Mouse (Mus musculus): ENCODE results near the gene Gm42517. TPM values are rescaled to one million over a fixed set of nuclear protein-coding genes. Genes with fewer than 3 reads are reported as not detected.

Gene Gm42517
- polyA plus RNA-seq, 1 experiment from 2014 or later = 0.25 TPM

- H3K9me3 ChIP-seq (replicated peaks) = no peaks in the 10 kb centered on the region
- H3K4me3 ChIP-seq (replicated peaks) = no peak overlapping the region
- ATAC-seq (ENCODE audit: insufficient number of reproducible peaks, low FRiP score, low TSS enrichment, low read depth) = no peak
- H3K9ac ChIP-seq = no peak overlapping the region
- WGBS = 2% methylated on average over 6 of the region's 6 CpGs
- H3K36me3 ChIP-seq = no peaks in the 10 kb centered on the region
- no peak overlapping the region for H3K27ac ChIP-seq (replicated peaks)
- peaks cover 34% of the 10 kb centered on the region for H3K4me1 ChIP-seq
- H3K4me2 ChIP-seq (replicated peaks) = no peak overlapping the region
- H3K27me3 ChIP-seq = peaks cover 81% of the 10 kb centered on the region
These were observed 2.2 kb upstream of the Gm42517 start for GRCm38 (mm10) chr5:108369964-108370363.

- H3K27ac ChIP-seq (replicated peaks) = no peak overlapping the region
- under 1% methylated on average over 49 of the region's 49 CpGs for WGBS
- H3K27me3 ChIP-seq = peaks cover 90% of the 10 kb centered on the region
- H3K36me3 ChIP-seq = no peaks in the 10 kb centered on the region
- peak overlapping the region; percentile 53 for H3K4me3 ChIP-seq (replicated peaks)
- H3K4me1 ChIP-seq = peaks cover 34% of the 10 kb centered on the region
- no peak overlapping the region; the same call in 1 of the 2 replicates for H3K9ac ChIP-seq
- H3K9me3 ChIP-seq (replicated peaks) = no peaks in the 10 kb centered on the region
- peak overlapping the region; percentile 98 for H3K4me2 ChIP-seq (replicated peaks)
- ATAC-seq (ENCODE audit: insufficient number of reproducible peaks, low FRiP score, low TSS enrichment, low read depth) = no peak
These were observed 1.3 kb upstream of the Gm42517 start for GRCm38 (mm10) chr5:108368851-108369621.

GRCm38 (mm10) chr5:108368446-108368845 lies 724 bp upstream of the Gm42517 start:
- Histone ChIP-seq H3K27ac (replicated peaks) (no peak overlapping the region), H3K9ac (no peak overlapping the region), H3K4me1 (peaks cover 34% of the 10 kb centered on the region), H3K27me3 (peaks cover 96% of the 10 kb centered on the region), H3K4me3 (replicated peaks) (peak overlapping the region; percentile 53), H3K36me3 (no peaks in the 10 kb centered on the region), H3K9me3 (replicated peaks) (no peaks in the 10 kb centered on the region), H3K4me2 (replicated peaks) (peak overlapping the region; percentile 98)
- no peak for ATAC-seq (ENCODE audit: insufficient number of reproducible peaks, low FRiP score, low TSS enrichment, low read depth)
- 4% methylated on average over 6 of the region's 6 CpGs for WGBS

GRCm38 (mm10) chr5:108366984-108367841 lies 509 bp downstream of the Gm42517 start:
- Histone ChIP-seq H3K9ac (peak overlapping the region; percentile 47), H3K4me2 (replicated peaks) (peak overlapping the region; percentile 98), H3K27ac (replicated peaks) (no peak overlapping the region), H3K4me1 (peaks cover 34% of the 10 kb centered on the region), H3K4me3 (replicated peaks) (peak overlapping the region; percentile 53), H3K9me3 (replicated peaks) (no peaks in the 10 kb centered on the region), H3K36me3 (no peaks in the 10 kb centered on the region), H3K27me3 (peaks cover 91% of the 10 kb centered on the region)
- whole genome bisulfite sequencing = under 1% methylated on average over 76 of the region's 100 CpGs
- ATAC-seq (ENCODE audit: insufficient number of reproducible peaks, low FRiP score, low TSS enrichment, low read depth) = no peak

- Histone ChIP-seq H3K9me3 (replicated peaks) (no peaks in the 10 kb centered on the region), H3K36me3 (no peaks in the 10 kb centered on the region), H3K4me1 (peaks cover 34% of the 10 kb centered on the region), H3K4me3 (replicated peaks) (peak overlapping the region; percentile 53), H3K4me2 (replicated peaks) (peak overlapping the region; percentile 98), H3K27me3 (peaks cover 84% of the 10 kb centered on the region), H3K27ac (replicated peaks) (no peak overlapping the region), H3K9ac (0 out of 2 replicates have a peak overlapping the region, but pooled peaks have one; percentile 26)
- 0 out of 2 replicates have a peak, but pooled peaks have one; percentile 13 for ATAC-seq (ENCODE audit: insufficient number of reproducible peaks, low FRiP score, low TSS enrichment, low read depth)
- WGBS = 2% methylated on average over 60 of the region's 60 CpGs
These were observed 1.3 kb downstream of the Gm42517 start for GRCm38 (mm10) chr5:108366328-108366983.

- Histone ChIP-seq H3K4me2 (replicated peaks) (no peak overlapping the region), H3K4me3 (replicated peaks) (no peak overlapping the region), H3K27me3 (peaks cover 44% of the 10 kb centered on the region), H3K4me1 (peaks cover 11% of the 10 kb centered on the region), H3K9me3 (replicated peaks) (no peaks in the 10 kb centered on the region), H3K36me3 (no peaks in the 10 kb centered on the region), H3K9ac (no peak overlapping the region), H3K27ac (replicated peaks) (no peak overlapping the region)
- no peak for ATAC-seq (ENCODE audit: insufficient number of reproducible peaks, low FRiP score, low TSS enrichment, low read depth)
- WGBS = 29% methylated on average over 3 of the region's 3 CpGs
These were observed 5.4 kb downstream of the Gm42517 start for GRCm38 (mm10) chr5:108362330-108362729.

- H3K9me3 ChIP-seq (replicated peaks) = no peaks in the 10 kb centered on the region
- H3K36me3 ChIP-seq = no peaks in the 10 kb centered on the region
- no peak overlapping the region for H3K9ac ChIP-seq
- H3K4me2 ChIP-seq (replicated peaks) = no peak overlapping the region
- WGBS = 88% methylated on average over 4 of the region's 4 CpGs
- H3K4me1 ChIP-seq = no peaks in the 10 kb centered on the region
- ATAC-seq (ENCODE audit: insufficient number of reproducible peaks, low FRiP score, low TSS enrichment, low read depth) = no peak
- peaks cover 24% of the 10 kb centered on the region for H3K27me3 ChIP-seq
- no peak overlapping the region for H3K4me3 ChIP-seq (replicated peaks)
- no peak overlapping the region for H3K27ac ChIP-seq (replicated peaks)
These were observed 7.5 kb downstream of the Gm42517 start for GRCm38 (mm10) chr5:108360211-108360610.

- Histone ChIP-seq H3K36me3 (no peaks in the 10 kb centered on the region), H3K9me3 (replicated peaks) (no peaks in the 10 kb centered on the region), H3K4me3 (replicated peaks) (no peak overlapping the region), H3K4me1 (no peaks in the 10 kb centered on the region), H3K4me2 (replicated peaks) (no peak overlapping the region), H3K27me3 (peaks cover 17% of the 10 kb centered on the region), H3K27ac (replicated peaks) (no peak overlapping the region), H3K9ac (no peak overlapping the region)
- WGBS = 82% methylated on average over 9 of the region's 9 CpGs
- ATAC-seq (ENCODE audit: insufficient number of reproducible peaks, low FRiP score, low TSS enrichment, low read depth) = no peak
These were observed 8.2 kb downstream of the Gm42517 start for GRCm38 (mm10) chr5:108359491-108359890.

- Histone ChIP-seq H3K4me3 (replicated peaks) (no peak overlapping the region), H3K9ac (no peak overlapping the region), H3K27me3 (0 out of 2 replicates have a peak, but pooled peaks cover under 1% of the 10 kb centered on the region), H3K36me3 (no peaks in the 10 kb centered on the region), H3K4me1 (no peaks in the 10 kb centered on the region), H3K9me3 (replicated peaks) (no peaks in the 10 kb centered on the region), H3K4me2 (replicated peaks) (no peak overlapping the region), H3K27ac (replicated peaks) (no peak overlapping the region)
- WGBS = 87% methylated on average over 1 of the region's 1 CpGs
- no peak for ATAC-seq (ENCODE audit: insufficient number of reproducible peaks, low FRiP score, low TSS enrichment, low read depth)
These were observed 9.9 kb downstream of the Gm42517 start for GRCm38 (mm10) chr5:108357862-108358261.

- ATAC-seq (ENCODE audit: insufficient number of reproducible peaks, low FRiP score, low TSS enrichment, low read depth) = no peak
- H3K4me1 ChIP-seq = no peaks in the 10 kb centered on the region
These were observed 13.7 kb downstream of the Gm42517 start for GRCm38 (mm10) chr5:108354056-108354455.

More at GRCm38 (mm10) chr5:108354056-108354455, 13.7 kb downstream of the Gm42517 start:
- no peak overlapping the region for H3K9ac ChIP-seq
- no peaks in the 10 kb centered on the region for H3K27me3 ChIP-seq
- H3K36me3 ChIP-seq = peaks cover 8% of the 10 kb centered on the region; the same call in 1 of the 2 replicates
- no peak overlapping the region for H3K4me3 ChIP-seq (replicated peaks)
- WGBS = 82% methylated on average over 2 of the region's 2 CpGs
- no peaks in the 10 kb centered on the region for H3K9me3 ChIP-seq (replicated peaks)
- no peak overlapping the region for H3K4me2 ChIP-seq (replicated peaks)
- H3K27ac ChIP-seq (replicated peaks) = no peak overlapping the region
